Mouse (Mus musculus) mesoderm, embryonic 11.5 days (tissue): Measurements from ENCODE around the gene Pald1.

ENCODE experiments used
- DNase-seq: peaks from one replicate; pipeline ENCODE4 v3.0.0-alpha.2; 2012; ENCODE audit warnings: low read depth, low spot score

Gene Pald1

GRCm38 (mm10) chr10:61383021-61383714 is at the start of gene Pald1:
Gene Pald1, minus strand, starts transcription at chr10:61383530.
- DNase-seq: peak; percentile 87

GRCm38 (mm10) chr10:61431375-61431774 is 48.0 kb upstream of the Pald1 start:
- no peak for DNase-seq

GRCm38 (mm10) chr10:61429043-61429442 is 45.7 kb upstream of the Pald1 start:
- no peak for DNase-seq

DNA sequence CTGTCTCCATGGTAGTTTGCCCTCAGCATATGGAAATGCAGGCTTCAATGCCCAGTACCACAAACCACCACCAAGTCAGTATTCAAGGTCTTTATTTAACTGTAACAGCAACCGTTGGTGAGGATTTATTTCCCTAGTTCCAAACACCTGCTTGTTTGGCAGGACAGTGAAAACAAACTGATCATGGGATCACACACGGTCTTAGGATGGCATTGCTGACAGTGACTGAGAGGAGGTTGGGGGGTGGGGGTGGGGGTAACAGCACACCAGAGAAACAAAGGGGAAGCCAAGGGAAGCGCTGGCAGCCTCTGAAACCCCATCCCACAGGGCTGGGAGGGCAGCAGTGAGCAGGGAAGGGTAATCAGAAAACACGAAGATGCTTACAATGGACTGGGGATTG is 45.1 kb upstream of the Pald1 start:
- DNase-seq: no peak

DNA sequence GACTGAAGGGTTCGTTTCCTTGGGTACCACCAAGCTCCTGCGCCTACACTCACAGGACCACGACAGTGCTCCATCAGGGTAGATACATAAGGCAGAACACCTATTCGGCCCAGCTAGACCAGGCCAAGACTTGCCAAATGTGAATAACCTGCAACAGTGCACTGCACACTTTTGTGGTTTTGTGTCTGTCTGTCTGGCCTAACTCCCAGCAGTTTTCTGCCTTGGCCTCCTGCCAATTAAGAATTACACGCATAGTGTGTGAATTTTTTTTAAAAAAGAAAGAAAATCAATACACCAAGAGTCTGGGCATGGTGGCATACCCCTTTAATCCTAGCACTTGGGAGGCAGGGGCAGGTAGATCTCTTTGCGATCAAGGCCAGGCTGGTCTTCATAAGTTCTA is 44.6 kb upstream of the Pald1 start:
- DNase-seq: no peak

DNA sequence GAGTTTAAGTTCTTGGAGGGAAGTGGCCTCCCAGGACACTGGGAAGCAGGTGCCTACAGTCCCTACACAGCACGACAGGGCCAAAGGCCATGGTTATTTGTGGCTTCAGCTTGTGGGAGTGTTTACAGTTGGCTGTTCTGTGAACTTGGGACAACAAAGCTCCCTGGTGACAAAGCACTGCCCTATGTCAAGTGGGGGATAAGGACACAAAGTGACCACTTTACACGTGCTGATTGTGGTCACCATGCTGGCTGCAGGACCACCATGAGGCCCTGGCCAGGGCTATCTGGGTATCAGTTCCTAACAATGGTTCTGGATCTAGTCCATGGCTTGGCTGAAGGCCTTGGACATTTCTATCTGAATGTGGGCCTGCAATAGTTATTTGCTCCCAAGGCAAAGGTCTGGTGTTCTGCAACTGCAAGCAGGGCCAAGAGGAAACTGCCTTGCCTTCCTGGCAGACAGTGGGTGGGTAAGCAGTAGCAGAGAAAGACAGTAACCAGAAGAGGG is 43.0 kb upstream of the Pald1 start:
- no peak for DNase-seq

GRCm38 (mm10) chr10:61425047-61425446 is 41.7 kb upstream of the Pald1 start:
- DNase-seq: no peak

- DNase-seq: no peak
Observed at GRCm38 (mm10) chr10:61424500-61424899, 41.2 kb upstream of the Pald1 start.

GRCm38 (mm10) chr10:61423289-61423688 is 40.0 kb upstream of the Pald1 start:
- no peak for DNase-seq

- DNase-seq: no peak
Observed at GRCm38 (mm10) chr10:61422861-61423260, 39.5 kb upstream of the Pald1 start.

- no peak for DNase-seq
Observed at GRCm38 (mm10) chr10:61420011-61420410, 36.7 kb upstream of the Pald1 start.

- DNase-seq: no peak
Observed at GRCm38 (mm10) chr10:61419146-61419545, 35.8 kb upstream of the Pald1 start.

GRCm38 (mm10) chr10:61418131-61418900 is 35.0 kb upstream of the Pald1 start:
- DNase-seq: peak; percentile 38

DNA sequence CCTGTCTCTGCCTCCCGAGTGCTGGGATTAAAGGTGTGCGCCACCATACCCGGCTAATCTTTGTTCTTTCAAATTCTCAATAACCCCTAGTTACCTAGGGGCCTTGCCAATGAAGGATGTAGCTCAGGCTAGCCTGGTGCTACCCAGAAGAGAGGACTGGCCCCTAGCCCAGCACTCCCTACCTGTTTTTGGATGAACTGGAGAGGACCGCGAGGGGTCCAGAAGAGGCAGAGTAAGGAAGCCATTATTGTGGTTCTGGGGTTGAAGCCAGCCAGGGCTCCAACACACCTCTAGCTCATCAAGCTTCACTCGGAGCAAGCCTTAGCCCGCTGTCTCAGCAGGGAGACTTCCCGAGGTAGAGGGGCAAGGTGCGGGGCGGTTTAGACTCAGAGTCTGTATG is 34.3 kb upstream of the Pald1 start, which contains the start of gene Nodal:
TSS of gene Nodal (plus strand) at position 301 of the 400 bp plus-strand sequence.
- no peak for DNase-seq

- no peak for DNase-seq
Observed at GRCm38 (mm10) chr10:61417046-61417445, 33.7 kb upstream of the Pald1 start.

DNA sequence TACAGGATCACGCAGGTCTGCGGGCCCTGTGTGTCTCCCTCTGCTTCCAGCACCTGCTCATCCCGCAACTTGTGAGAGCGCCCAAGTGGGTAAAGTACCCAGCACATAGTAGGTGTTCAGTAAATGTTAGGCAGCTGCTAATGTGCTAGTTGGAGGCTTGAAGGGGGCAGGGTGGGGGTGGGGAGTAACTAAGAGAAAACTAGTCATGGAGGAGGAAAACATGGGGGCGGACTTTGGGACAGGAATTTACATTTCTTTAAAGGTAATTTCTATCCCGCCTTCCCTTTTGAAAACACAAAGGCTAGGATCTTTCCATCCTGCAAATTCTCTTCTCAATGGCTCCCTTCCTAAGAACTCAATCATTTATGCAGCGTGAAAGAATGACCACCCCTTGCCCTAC is 33.2 kb upstream of the Pald1 start:
- no peak for DNase-seq

DNA sequence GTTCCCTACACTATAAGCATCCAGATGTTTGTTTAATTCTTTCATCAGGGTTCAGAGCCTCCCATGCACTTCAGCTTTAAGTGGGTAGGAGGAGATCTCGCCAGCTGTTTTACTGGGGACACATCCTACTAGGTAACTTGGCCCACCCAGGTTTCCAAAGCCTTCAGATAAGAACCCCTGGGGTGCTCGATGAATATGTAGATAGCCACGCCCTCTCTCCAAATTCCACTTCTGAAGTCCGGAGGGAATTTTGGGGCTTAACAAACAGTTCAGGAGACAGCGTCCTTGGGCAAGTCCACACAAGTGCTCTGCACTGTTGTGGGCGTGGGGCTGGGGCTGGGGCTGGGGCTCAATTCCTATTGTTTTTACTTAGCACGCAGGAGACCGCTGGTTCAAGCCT is 32.6 kb upstream of the Pald1 start:
- no peak for DNase-seq

DNA sequence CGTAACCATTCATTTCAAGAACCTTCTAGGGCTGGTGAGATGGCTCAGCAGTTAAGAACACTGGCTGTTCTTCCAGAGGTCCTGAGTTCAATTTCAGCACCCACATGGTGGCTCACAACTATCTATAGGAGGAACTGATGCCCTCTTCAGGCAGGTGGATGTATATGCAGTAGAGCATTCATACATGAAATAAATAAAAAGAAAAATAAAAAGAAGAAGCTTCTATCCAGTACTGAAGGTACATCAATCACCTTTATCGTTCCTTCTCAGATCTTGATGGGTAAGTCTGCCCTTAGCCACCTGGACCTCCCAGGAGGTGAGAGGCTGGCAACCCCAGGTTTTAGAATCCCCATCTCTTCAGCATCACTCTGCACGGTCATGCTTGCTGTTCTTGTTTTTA is 31.9 kb upstream of the Pald1 start:
- no peak for DNase-seq

DNA sequence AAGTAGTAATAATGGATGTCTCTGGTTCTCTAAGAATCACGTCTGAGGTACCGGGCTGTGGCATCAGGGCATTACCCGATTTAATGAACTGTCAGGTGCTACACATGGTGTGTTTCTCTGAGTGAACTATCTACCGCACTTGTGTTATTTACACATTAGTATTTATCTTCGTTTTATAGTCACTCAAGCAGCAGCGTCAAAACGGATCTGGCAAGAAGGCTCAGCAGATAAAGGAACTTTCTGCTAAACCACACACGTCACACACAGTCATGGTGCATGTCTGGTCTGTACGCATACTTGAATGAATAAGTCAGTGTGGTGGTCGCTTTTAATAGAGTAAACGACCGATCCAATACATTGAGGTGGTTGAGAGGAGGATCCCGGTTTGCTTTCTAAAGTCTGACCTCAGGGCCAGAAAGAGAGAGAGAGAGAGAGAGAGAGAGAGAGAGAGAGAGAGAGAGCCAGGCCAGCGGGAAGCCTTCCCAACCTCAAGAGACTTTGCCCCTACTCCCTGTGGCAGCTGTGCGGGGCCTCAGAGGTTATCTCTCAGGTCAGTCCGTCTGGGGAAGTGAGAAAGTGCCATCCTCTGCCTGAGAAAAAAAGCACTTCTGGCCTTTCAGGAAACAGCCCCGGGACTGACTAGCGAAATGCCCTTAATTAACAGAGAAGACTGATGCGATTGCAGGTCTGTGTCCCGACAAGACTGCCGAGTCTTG is 29.7 kb upstream of the Pald1 start:
- DNase-seq: no peak

DNA sequence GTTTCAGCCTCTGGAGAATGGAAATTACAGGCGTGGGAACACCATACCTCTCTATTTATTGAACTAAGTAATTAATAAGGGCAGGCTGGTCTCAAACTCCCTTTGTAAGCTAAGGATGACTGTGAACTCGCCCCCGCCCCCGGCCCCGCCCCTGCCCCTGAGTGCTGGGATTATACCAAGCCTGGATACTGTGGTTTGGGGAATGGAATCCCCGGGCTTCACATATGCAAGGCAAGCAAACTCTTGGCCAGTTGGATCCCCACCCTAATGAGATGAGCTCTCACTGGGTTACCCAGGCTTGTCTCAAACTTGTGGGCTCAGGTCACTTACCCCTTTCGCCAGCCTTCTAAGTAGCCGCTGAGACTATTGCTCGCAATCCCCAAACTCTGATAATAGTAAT is 26.9 kb upstream of the Pald1 start:
- no peak for DNase-seq

DNA sequence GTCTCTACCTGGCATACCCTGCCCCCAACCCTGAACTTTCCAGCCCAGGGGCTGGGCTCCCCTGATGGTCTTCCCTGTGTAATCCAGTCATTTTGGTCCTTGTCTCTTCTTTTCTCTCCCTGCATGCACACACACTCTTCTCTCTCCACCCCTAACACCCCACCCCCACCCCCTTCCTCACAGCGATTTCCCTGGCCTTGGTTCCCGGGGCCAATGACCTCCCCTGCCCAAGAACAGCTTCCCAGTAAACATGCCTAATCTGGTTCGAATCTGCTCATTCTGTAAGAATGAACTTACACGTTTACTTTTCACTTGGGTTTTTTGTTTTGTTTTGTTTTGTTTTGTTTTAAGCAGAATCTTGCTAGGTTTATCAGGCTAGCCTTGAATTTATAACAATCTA is 26.4 kb upstream of the Pald1 start:
- no peak for DNase-seq

DNA sequence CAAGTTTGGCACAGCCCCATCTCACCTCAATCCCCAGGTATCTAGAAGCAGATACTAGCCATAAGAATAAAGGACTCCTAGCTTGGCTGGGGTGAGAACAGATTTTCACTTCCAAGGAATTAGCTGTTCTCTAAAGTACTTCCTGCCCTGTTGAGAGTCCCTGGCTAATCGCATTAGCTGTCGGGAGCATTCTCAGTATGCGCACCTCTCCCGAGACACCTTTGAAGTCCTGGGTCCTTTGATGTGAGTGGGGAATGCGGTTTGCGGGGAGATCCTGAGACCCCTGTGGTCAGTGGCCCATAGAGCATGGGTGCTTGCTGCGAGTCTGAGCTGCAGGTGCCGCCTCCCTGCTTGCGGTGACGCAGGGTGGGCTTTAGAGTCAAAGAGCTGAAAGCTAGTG is 22.6 kb upstream of the Pald1 start:
- no peak for DNase-seq
